28 mouse cellular contexts compared by ENCODE assay signal in the genomic region with DNA sequence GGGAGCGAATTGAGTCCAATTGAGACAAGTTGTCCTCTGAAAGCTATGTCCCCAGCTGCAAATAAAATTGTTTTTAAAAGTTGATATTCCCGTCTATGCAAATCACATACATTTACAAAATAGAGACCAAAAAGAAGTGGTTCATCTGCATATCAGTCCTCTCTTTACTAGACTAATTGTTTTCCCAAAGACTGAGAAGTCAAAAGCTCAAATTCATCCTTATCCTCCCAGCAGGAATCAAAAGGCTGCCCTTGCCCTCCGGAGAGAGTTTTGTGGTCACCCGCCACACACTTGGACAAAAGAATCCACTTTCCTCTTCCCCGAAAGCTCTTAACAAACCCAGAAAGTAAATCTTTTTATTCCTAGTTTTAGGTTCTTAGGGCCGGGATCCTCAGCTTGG. TPM values are rescaled to one million over a fixed set of nuclear protein-coding genes. Genes with fewer than 3 reads are reported as not detected.
DNase-seq lines count a peak whose midpoint lies in the region; ATAC-seq and TF ChIP-seq lines count a peak whose summit lies in the region.
"Had no signal": no experiment of that assay in that cellular context is flagged by ENCODE, and none has a peak within 500 bp of the region (broad histone marks: within the 10 kb centered on the region; RNA-seq: fewer than 3 reads in every experiment).

No protein-coding gene starts in this region.

- ATAC-seq in hindbrain, embryonic 14.5 days (ENCODE audit: low FRiP score), result no peak
- ATAC-seq: activated CD4-positive, CD25-positive, alpha-beta regulatory T cell, adult 4 months; CD4-positive, CD25-positive, alpha-beta regulatory T cell, adult 4 months; forebrain, embryonic 14.5 days; forebrain, embryonic 16.5 days; Patski had no signal

- peak overlapping the region; percentile 41; the same call in 1 of the 2 replicates for H3K4me3 ChIP-seq in E14TG2a.4 (replicated peaks; ENCODE audit: low read length)
- no peak overlapping the region for H3K4me3 ChIP-seq in hindbrain, embryonic 14.5 days (replicated peaks; ENCODE audit: low read length)
- H3K4me3 ChIP-seq: embryonic facial prominence, embryonic 13.5 days; embryonic facial prominence, embryonic 15.5 days; erythroblast, embryonic 14.5 days; forebrain, embryonic 10.5 days; forebrain, embryonic 12.5 days had no signal

- no peak overlapping the region for H3K27ac ChIP-seq in hindbrain, embryonic 14.5 days
- H3K27ac ChIP-seq: embryonic facial prominence, embryonic 13.5 days; embryonic facial prominence, embryonic 15.5 days; forebrain, embryonic 10.5 days; forebrain, embryonic 12.5 days had no signal

- H3K36me3 ChIP-seq in E14TG2a.4 (ENCODE audit: insufficient read depth, low read length), result peaks cover 7% of the 10 kb centered on the region
- H3K36me3 ChIP-seq in hindbrain, embryonic 14.5 days (replicated peaks; ENCODE audit: control insufficient read depth, insufficient read depth), result no peaks in the 10 kb centered on the region
- H3K36me3 ChIP-seq: embryonic facial prominence, embryonic 13.5 days; embryonic facial prominence, embryonic 15.5 days; forebrain, embryonic 10.5 days; forebrain, embryonic 12.5 days; G1E had no signal

- H3K4me1 ChIP-seq in E14TG2a.4 (replicated peaks; ENCODE audit: low read depth, low read length), result peaks cover 76% of the 10 kb centered on the region
- H3K4me1 ChIP-seq in hindbrain, embryonic 14.5 days (replicated peaks; ENCODE audit: control insufficient read depth, insufficient read depth, low read length), result peaks cover 10% of the 10 kb centered on the region

- H3K27me3 ChIP-seq in E14TG2a.4 (ENCODE audit: insufficient read depth, low read length), result 0 out of 2 replicates have a peak, but pooled peaks cover 4% of the 10 kb centered on the region
- peaks cover 22% of the 10 kb centered on the region for H3K27me3 ChIP-seq in hindbrain, embryonic 14.5 days (ENCODE audit: control insufficient read depth, insufficient read depth, low read length)
- H3K27me3 ChIP-seq: Patski had no signal

- no peak overlapping the region for H3K4me2 ChIP-seq in hindbrain, embryonic 14.5 days (replicated peaks)
- H3K4me2 ChIP-seq: embryonic facial prominence, embryonic 13.5 days; embryonic facial prominence, embryonic 15.5 days; forebrain, embryonic 12.5 days had no signal

- H3K9ac ChIP-seq in hindbrain, embryonic 14.5 days, result no peak overlapping the region
- H3K9ac ChIP-seq: embryonic facial prominence, embryonic 13.5 days; embryonic facial prominence, embryonic 15.5 days; forebrain, embryonic 12.5 days had no signal

- no peaks in the 10 kb centered on the region for H3K9me3 ChIP-seq in E14TG2a.4 (ENCODE audit: low read length)
- H3K9me3 ChIP-seq in hindbrain, embryonic 14.5 days (ENCODE audit: control insufficient read depth, low read length), result no peaks in the 10 kb centered on the region
- H3K9me3 ChIP-seq: embryonic facial prominence, embryonic 13.5 days; embryonic facial prominence, embryonic 15.5 days; forebrain, embryonic 10.5 days; forebrain, embryonic 12.5 days; G1E had no signal

- 27% methylated on average over 6 of the region's 6 CpGs for WGBS in hindbrain, embryonic 14.5 days

- TF ChIP-seq CTCF in E14TG2a.4 (conservative IDR thresholded peaks at IDR 0.05; ENCODE audit: low read length), result no peak

- DNase-seq in ES-CJ7 (ENCODE audit: low read depth, low spot score) (peak; percentile 96), R1 (ENCODE audit: low read depth, low spot score) (peak; percentile 66)
- DNase-seq in spleen, postnatal 36 days (ENCODE audit: low spot score in 2 of 2), result no peak
- no peak for DNase-seq in thymus, postnatal 0 days (ENCODE audit: low spot score)
- DNase-seq in hindbrain, embryonic 14.5 days (ENCODE audit: low spot score), result no peak
- DNase-seq: adrenal gland, adult 2 months; adrenal gland, postnatal 10 days; adrenal gland, postnatal 25 days; B cell, adult 2 months; cerebellum, adult 11 months; cerebellum, adult 18-20 months; cerebellum, adult 8-10 months; cerebellum, adult 9-11 months; cerebellum, postnatal 14 days; cerebellum, postnatal 36 days; embryo, embryonic 11 days had no signal

RNA-seq across cellular contexts. Expression of a gene that starts 2.3 kb away (rescaled TPM):
- polyA plus RNA-seq in thymus, postnatal 0 days (2015; fragmentation: Nextera tagmentation; extraction: Ambion mirVana), result 0.27 and 0.48 TPM in 2 replicates
- polyA plus RNA-seq in hindbrain, embryonic 14.5 days (2014; fragmentation: Nextera tagmentation; extraction: Ambion mirVana), result 0.41 and 0.77 TPM in 2 replicates
- polyA plus RNA-seq: erythroblast, embryonic 14.5 days; G1E had no signal

Comparison
In these comparisons a context has a peak if more than half of its experiments do, and no peak if none do; other contexts are left out.
1. DNase-seq: peak in ES-CJ7 (single experiment) and R1 (single experiment); none in spleen, postnatal 36 days (0 of 2), thymus, postnatal 0 days (single experiment) and hindbrain, embryonic 14.5 days (single experiment).